Mouse (Mus musculus) kidney, embryonic 15.5 days (tissue): ENCODE results near the gene Dcp1a. TPM values are rescaled to one million over a fixed set of nuclear protein-coding genes. Genes with fewer than 3 reads are reported as not detected.

Source experiments
- ATAC-seq: fragments of 200-750 bp; cut with Nextera tagmentation; replicated peaks from 2 replicates; pipeline ENCODE4 v1.8.0; 2017; ENCODE audit warnings: moderate TSS enrichment; ENCODE audit not compliant: low FRiP score
- H3K27ac ChIP-seq: fragments of 300-500 bp; sonication (generic); 2 replicates; pipeline ENCODE4 v1.5.1; 2015; ENCODE audit warnings: mild to moderate bottlenecking, inconsistent platforms
- H3K27me3 ChIP-seq: fragments of 300-500 bp; sonication (generic); 2 replicates; pipeline ENCODE4 v1.6.1; 2015; ENCODE audit warnings: inconsistent platforms
- H3K36me3 ChIP-seq: fragments of 300-500 bp; sonication (generic); 2 replicates; pipeline ENCODE4 v1.6.1; 2015; ENCODE audit warnings: inconsistent platforms
- H3K4me1 ChIP-seq: fragments of 300-500 bp; sonication (generic); 2 replicates; pipeline ENCODE4 v1.6.1; 2015; ENCODE audit warnings: inconsistent platforms
- H3K4me2 ChIP-seq: fragments of 300-500 bp; sonication (generic); 2 replicates; pipeline ENCODE4 v1.6.1; 2015; ENCODE audit warnings: moderate library complexity, mild to moderate bottlenecking, inconsistent platforms
- H3K4me3 ChIP-seq: fragments of 300-500 bp; sonication (generic); replicated peaks from 2 replicates; pipeline ENCODE4 v1.5.1; 2015; ENCODE audit warnings: mild to moderate bottlenecking, inconsistent platforms
- H3K9ac ChIP-seq: fragments of 300-500 bp; sonication (generic); 2 replicates; pipeline ENCODE4 v1.6.1; 2015; ENCODE audit warnings: mild to moderate bottlenecking, inconsistent platforms
- H3K9me3 ChIP-seq: fragments of 300-500 bp; sonication (generic); replicated peaks from 2 replicates; pipeline ENCODE4 v1.6.1; 2016; ENCODE audit warnings: inconsistent platforms
- WGBS: fragments of 180-500 bp; shearing (Covaris S2); methylation state at CpG from one replicate; pipeline ENCODE4 v1.1.7; 2015; ENCODE audit warnings: mixed read lengths; 5-methylcytosine and 5-hydroxymethylcytosine counted together
- polyA plus RNA-seq: library from polyadenylated mRNA; unstranded; fragments of >200 nt; fragmentation: Nextera tagmentation; extraction: Ambion mirVana; gene quantifications from 2 replicates; pipeline ENCODE4 v1.2.1, GENCODE M21; 2015

Gene Dcp1a
- polyA plus RNA-seq, 1 experiment from 2014 or later, result 30.0 TPM

DNA sequence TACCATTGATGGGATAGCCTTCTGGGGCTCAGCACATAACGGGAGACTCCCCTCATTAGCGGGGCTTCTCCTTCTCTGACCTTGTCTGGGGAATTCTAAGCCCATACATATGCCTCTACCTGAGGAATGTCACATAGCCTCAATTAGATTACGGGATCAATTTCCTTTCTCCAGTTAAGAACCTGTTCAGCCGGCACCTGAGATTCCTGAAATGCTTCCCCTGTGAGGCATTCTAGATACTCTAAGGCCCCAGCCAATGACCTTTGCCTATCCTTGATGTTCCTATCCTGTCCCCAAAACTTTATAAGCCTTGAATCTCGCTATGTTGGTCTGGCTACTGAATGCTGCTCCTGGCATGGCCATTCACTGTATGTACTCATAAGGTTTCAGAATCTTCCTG lies 5.7 kb upstream of the Dcp1a start:
- no peaks in the 10 kb centered on the region for H3K36me3 ChIP-seq
- no peak for ATAC-seq
- H3K4me1 ChIP-seq, result peaks cover 5% of the 10 kb centered on the region; the same call in 1 of the 2 replicates
- H3K9me3 ChIP-seq, result no peaks in the 10 kb centered on the region
- H3K27me3 ChIP-seq, result no peaks in the 10 kb centered on the region
- WGBS, result 63% methylated on average over 5 of the region's 5 CpGs
- no peak overlapping the region for H3K9ac ChIP-seq
- H3K4me3 ChIP-seq, result no peak overlapping the region
- no peak overlapping the region for H3K27ac ChIP-seq
- no peak overlapping the region for H3K4me2 ChIP-seq

DNA sequence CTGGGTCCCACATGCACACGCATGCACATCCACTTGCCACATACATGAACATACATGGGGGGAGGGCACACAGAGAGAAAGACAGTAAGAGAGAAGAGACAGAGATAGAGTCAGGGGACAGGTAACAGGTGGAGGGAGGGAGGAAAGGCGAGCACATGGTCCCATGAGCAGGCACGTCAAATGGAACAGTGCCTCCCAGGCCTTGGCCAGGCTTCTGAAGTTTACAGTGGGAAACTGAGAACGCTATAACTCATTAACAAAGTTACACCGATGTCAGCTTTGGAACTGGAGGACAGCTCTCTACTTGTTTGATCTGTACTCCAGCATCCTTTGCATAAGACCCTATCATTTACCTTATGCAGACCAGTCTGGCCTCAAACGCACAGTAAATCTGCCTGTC lies 4.9 kb upstream of the Dcp1a start:
- H3K27ac ChIP-seq, result no peak overlapping the region
- no peak overlapping the region for H3K9ac ChIP-seq
- H3K4me2 ChIP-seq, result no peak overlapping the region
- H3K27me3 ChIP-seq, result no peaks in the 10 kb centered on the region
- H3K36me3 ChIP-seq, result no peaks in the 10 kb centered on the region
- H3K4me1 ChIP-seq, result peaks cover 7% of the 10 kb centered on the region; the same call in 1 of the 2 replicates
- WGBS, result 47% methylated on average over 6 of the region's 6 CpGs
- H3K4me3 ChIP-seq, result no peak overlapping the region
- H3K9me3 ChIP-seq, result no peaks in the 10 kb centered on the region
- no peak for ATAC-seq

DNA sequence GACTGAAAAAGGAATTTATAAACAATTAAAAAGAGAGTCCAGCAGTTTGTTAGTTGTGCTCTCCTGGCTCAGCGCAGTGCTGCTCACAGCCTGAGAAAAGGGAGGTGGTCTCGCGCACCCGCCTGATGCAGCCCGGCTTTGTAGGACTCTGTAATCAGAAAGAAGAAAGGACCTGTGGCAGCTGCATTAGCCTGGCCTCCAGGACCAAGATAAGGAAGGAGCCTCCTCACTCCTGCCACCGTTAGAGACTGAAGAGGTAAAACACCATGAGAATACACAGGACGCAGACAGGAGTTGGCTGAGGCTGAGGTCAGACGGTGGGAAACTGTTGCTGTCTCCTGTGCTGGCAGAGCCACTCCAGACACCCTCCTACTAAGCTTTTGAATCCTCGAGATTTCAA lies 12.0 kb downstream of the Dcp1a start, which contains the start of gene Cacna1d:
Cacna1d (minus strand) TSS at position 114 of the 400 bp plus-strand sequence.
- Histone ChIP-seq H3K4me3 (no peak within 1 kb of the TSS), H3K36me3 (peaks cover 81% of the 10 kb centered on the region), H3K9ac (no peak within 1 kb of the TSS), H3K27ac (no peak within 1 kb of the TSS), H3K9me3 (no peaks in the 10 kb centered on the region), H3K4me2 (no peak within 1 kb of the TSS), H3K4me1 (no peaks in the 10 kb centered on the region), H3K27me3 (no peaks in the 10 kb centered on the region)
- ATAC-seq, result no peak
- 91% methylated on average over 9 of the region's 9 CpGs for WGBS

DNA sequence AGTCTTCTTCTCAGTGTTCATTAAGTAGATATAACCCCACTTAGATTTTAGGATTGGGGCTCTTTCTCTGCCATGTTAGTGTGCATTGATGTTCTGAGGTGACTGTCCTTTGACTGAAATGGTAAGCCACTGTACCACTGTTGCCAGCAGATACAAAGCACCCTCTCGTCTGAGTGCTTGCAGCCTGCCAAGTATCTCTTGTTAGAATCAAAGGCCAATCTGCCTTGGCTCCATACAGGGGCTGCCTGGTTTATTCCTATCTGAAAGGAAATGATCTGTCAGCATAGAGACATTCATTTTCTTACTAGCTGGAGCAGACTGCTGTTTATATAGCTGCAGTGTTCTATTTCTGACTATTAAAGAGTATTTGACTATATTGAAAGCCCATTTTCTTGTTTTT lies 13.9 kb downstream of the Dcp1a start:
- H3K9me3 ChIP-seq, result no peaks in the 10 kb centered on the region
- no peaks in the 10 kb centered on the region for H3K4me1 ChIP-seq
- no peak for ATAC-seq
- H3K4me3 ChIP-seq, result no peak overlapping the region
- H3K27me3 ChIP-seq, result no peaks in the 10 kb centered on the region
- H3K27ac ChIP-seq, result no peak overlapping the region
- peaks cover 80% of the 10 kb centered on the region for H3K36me3 ChIP-seq
- WGBS, result 75% methylated on average over 1 of the region's 1 CpGs
- no peak overlapping the region for H3K9ac ChIP-seq
- H3K4me2 ChIP-seq, result no peak overlapping the region

DNA sequence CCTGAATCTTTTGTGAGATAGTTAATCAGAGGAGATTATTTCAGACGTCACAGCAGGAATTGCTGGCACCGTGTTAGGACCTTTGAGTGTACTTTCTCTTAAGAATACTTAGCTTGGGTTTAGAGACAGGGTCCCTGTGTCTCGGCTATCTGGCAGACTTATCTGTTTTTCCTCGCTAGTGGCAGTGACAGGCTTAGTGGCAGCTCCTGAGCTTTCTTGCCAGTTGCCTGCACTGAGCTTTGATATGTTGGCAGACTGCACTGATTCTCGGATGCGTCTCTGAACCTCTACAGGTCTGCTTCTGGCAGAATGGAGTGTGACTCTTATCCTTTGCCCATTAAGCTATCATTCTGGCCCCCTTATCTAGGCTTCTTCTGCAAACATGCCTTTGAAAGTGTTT lies 15.7 kb downstream of the Dcp1a start:
- WGBS, result 85% methylated on average over 6 of the region's 6 CpGs
- Histone ChIP-seq H3K27ac (no peak overlapping the region), H3K36me3 (peaks cover 82% of the 10 kb centered on the region), H3K27me3 (no peaks in the 10 kb centered on the region), H3K9ac (no peak overlapping the region), H3K4me3 (no peak overlapping the region), H3K9me3 (no peaks in the 10 kb centered on the region), H3K4me1 (no peaks in the 10 kb centered on the region), H3K4me2 (no peak overlapping the region)
- ATAC-seq, result no peak

DNA sequence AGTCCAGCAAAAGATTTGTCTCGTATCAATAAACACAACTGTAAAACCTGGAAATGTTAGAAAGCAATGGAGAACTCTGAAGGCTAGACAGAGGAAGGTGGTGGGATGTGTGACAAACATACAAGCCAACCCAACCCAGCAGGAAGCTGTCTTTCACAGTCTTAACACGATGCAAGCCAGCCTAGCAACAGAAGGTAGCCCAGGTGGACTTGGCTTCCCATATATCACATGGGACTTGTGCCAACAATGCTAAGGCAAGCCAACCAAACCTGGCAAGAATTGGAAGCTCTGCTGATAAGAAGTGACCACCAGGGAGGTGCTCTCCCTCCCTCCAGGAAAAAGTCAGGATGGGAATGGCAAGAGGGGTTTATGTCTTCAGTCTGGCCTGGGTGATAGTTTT lies 18.9 kb downstream of the Dcp1a start:
- Histone ChIP-seq H3K9me3 (no peaks in the 10 kb centered on the region), H3K27ac (no peak overlapping the region), H3K36me3 (peaks cover 83% of the 10 kb centered on the region), H3K4me3 (no peak overlapping the region), H3K4me1 (no peaks in the 10 kb centered on the region), H3K27me3 (no peaks in the 10 kb centered on the region), H3K9ac (no peak overlapping the region), H3K4me2 (no peak overlapping the region)
- no peak for ATAC-seq
- 90% methylated on average over 2 of the region's 2 CpGs for WGBS

DNA sequence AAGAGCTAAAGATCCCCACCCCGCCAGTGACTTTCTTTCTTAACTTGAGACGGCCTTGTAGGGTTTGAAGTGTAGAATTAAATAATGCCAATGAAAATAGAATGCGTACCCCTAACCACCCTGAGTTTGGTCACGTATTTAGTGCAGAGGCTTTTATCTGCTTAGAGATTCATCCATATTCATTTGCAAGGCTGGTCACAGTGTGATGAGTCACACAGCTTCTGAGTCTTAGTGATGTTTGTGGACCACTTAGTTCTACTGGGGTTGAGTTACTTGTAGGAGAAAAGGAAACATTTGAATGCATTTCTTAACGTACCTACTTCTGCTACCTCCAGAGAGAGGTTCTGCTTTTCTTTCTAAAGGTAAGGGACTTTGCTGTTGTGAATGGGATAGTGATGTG lies 25.7 kb downstream of the Dcp1a start:
- 90% methylated on average over 5 of the region's 5 CpGs for WGBS

DNA sequence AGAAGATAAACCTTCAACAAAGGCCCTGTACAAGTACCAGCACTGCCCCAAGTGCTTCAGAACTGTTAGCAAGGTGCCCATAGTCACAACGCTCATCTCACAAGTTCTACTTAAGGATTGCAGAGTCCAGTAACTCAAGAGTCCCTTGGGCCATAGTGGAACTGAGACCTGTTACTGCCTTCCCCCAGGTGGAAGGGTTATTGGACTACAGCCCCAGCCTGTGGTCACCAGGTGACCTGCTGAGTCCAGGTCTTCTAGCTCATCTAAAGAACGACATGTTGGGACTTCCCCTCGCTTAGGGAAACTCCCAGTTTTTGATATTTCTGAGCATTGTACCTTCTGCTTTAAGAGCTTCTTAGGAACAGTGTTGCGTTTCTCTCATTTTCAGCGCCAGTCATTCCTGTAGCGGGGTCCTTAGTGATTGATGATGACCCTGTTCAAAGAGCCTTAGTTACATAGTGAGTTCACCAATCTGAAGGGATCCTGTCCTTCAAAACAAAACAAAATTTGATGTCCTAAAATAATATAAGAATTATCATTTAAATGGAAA lies 31.0 kb downstream of the Dcp1a start:
- Histone ChIP-seq H3K27me3 (no peaks in the 10 kb centered on the region), H3K4me1 (no peaks in the 10 kb centered on the region), H3K4me3 (no peak overlapping the region), H3K9ac (no peak overlapping the region), H3K27ac (no peak overlapping the region), H3K4me2 (no peak overlapping the region), H3K9me3 (no peaks in the 10 kb centered on the region), H3K36me3 (peaks cover 88% of the 10 kb centered on the region)
- ATAC-seq, result no peak
- WGBS, result 96% methylated on average over 6 of the region's 6 CpGs

More for the DNA sequence above, 25.7 kb downstream of the Dcp1a start:
- peaks cover 83% of the 10 kb centered on the region for H3K36me3 ChIP-seq
- no peak overlapping the region for H3K4me3 ChIP-seq
- H3K27me3 ChIP-seq, result no peaks in the 10 kb centered on the region
- no peak overlapping the region for H3K9ac ChIP-seq
- H3K27ac ChIP-seq, result no peak overlapping the region
- H3K4me1 ChIP-seq, result no peaks in the 10 kb centered on the region
- H3K9me3 ChIP-seq, result no peaks in the 10 kb centered on the region
- H3K4me2 ChIP-seq, result no peak overlapping the region
- ATAC-seq, result no peak

DNA sequence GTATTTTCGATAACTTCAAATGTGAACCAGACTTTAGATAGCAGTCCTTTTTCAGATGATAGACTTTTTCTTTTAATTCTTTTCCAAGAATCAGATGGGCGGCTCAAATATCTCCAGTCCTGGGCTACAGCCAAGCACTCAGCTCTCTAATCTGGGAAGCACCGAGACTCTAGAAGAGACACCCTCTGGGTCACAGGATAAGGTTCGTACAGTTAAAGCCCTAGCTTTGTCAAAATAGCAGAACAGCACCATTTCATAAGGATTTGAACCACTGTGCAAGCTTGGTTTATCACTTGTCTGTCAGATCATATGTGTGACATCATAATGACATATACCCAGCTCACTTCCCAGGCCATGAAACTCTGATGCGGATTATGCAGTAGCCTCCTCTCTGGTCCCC lies 33.6 kb downstream of the Dcp1a start:
- H3K36me3 ChIP-seq, result peaks cover 79% of the 10 kb centered on the region
- H3K4me1 ChIP-seq, result no peaks in the 10 kb centered on the region
- H3K27me3 ChIP-seq, result no peaks in the 10 kb centered on the region
- H3K9ac ChIP-seq, result no peak overlapping the region
- no peak overlapping the region for H3K4me3 ChIP-seq
- H3K4me2 ChIP-seq, result no peak overlapping the region
- ATAC-seq, result no peak
- H3K9me3 ChIP-seq, result no peaks in the 10 kb centered on the region
- no peak overlapping the region for H3K27ac ChIP-seq
- 86% methylated on average over 5 of the region's 5 CpGs for WGBS

DNA sequence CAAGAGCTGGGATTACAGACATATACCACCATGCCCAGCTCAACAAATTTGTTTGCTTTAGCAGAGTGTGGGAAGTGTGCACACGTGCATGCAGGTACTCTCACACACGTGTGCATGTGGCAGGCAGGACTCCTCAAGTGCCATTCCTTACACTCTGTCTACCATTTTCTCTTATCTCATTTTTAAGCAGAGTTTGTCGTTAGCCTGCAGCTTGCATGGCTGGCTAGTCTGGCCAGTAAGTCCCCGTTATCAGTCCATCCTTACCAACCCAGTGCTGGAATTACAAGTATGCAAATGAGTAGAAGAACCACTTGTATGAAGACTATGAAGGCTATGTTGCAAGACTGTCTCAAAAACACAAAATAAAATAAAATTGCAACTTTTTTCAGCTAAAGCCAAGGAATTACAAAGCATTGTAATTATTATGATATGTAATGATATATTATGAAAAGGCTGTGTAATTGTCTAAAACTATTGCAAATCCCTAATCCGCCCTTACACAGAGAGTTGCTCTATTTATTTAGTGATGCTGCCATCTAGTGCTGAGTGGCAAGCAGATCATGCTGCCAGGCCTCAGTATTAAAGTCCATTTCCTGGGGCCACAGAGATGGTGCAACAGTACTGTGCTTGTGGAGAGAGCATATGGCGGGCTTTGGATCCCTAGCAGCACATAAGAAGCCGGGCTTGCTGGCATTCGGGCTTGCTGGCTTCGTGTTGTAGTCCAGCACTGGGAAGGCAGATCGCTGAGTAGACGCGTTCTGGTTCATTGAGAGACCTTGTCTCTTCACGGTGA lies 36.8 kb downstream of the Dcp1a start:
- Histone ChIP-seq H3K4me3 (no peak overlapping the region), H3K9me3 (no peaks in the 10 kb centered on the region), H3K27ac (no peak overlapping the region), H3K9ac (no peak overlapping the region), H3K36me3 (peaks cover 84% of the 10 kb centered on the region), H3K4me1 (no peaks in the 10 kb centered on the region), H3K4me2 (no peak overlapping the region), H3K27me3 (no peaks in the 10 kb centered on the region)
- no peak for ATAC-seq
- 88% methylated on average over 13 of the region's 13 CpGs for WGBS

DNA sequence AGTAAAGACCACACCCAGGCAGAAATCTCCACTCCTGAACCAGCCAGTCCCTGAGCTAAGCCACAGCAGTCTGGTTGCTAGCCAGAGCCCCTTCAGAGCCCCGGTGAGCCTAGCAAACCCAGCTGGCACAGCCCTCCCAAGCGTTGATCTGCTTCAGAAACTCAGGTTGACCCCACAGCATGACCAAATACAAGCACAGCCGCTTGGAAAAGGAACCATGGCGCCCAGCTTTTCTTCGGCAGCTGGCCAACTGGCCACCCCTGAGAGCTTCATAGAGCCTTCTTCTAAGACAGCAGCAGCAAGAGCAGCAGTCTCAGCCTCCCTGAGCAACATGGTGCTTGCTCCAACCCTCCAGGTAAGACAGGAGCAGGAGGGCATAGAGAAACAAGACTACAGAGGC lies 40.0 kb downstream of the Dcp1a start:
- WGBS, result 92% methylated on average over 5 of the region's 5 CpGs

DNA sequence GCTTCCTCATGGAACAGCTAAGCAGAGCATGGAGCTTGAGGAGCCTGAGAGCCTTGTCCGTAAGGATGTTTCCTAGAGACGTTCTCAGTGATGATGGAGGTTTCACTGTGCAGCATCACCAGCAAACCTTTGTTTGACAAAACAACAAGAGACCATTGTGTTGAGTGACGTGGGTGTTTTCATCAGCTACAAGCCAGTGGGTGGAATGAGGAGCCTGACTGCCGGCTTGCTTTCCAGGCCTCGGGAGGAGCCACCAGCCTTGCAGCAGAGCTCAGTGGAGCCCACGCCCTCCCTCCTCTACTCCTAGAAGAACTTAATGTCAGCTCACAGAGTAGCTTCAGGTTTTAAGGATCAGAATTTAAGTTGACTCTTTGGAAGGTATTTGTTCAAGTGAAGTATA lies 44.0 kb downstream of the Dcp1a start:
- H3K27me3 ChIP-seq, result no peaks in the 10 kb centered on the region
- no peak overlapping the region for H3K27ac ChIP-seq
- H3K9me3 ChIP-seq, result no peaks in the 10 kb centered on the region
- no peak for ATAC-seq
- 85% methylated on average over 6 of the region's 6 CpGs for WGBS
- H3K9ac ChIP-seq, result no peak overlapping the region
- H3K4me2 ChIP-seq, result no peak overlapping the region
- no peaks in the 10 kb centered on the region for H3K4me1 ChIP-seq
- H3K36me3 ChIP-seq, result peaks cover 98% of the 10 kb centered on the region
- no peak overlapping the region for H3K4me3 ChIP-seq

More for the DNA sequence above, 40.0 kb downstream of the Dcp1a start:
- Histone ChIP-seq H3K27ac (no peak overlapping the region), H3K4me3 (no peak overlapping the region), H3K4me1 (no peaks in the 10 kb centered on the region), H3K27me3 (no peaks in the 10 kb centered on the region), H3K4me2 (no peak overlapping the region), H3K36me3 (peaks cover 86% of the 10 kb centered on the region), H3K9ac (no peak overlapping the region), H3K9me3 (no peaks in the 10 kb centered on the region)
- ATAC-seq, result no peak
